Mouse (Mus musculus) embryonic facial prominence, embryonic 11.5 days (tissue): ENCODE data around the gene C77080. TPM values are rescaled to one million over a fixed set of nuclear protein-coding genes. Genes with fewer than 3 reads are reported as not detected.

Experiments
- ATAC-seq: fragments of 200-750 bp; cut with Nextera tagmentation; replicated peaks from 2 replicates; pipeline ENCODE4 v1.8.0; 2017; ENCODE audit warnings: low read depth; ENCODE audit not compliant: insufficient number of reproducible peaks, low FRiP score, low TSS enrichment
- DNase-seq: peaks from one replicate; pipeline ENCODE4 v3.0.0-alpha.2; 2015; ENCODE audit warnings: low spot score
- H3K27ac ChIP-seq: fragments of 300-500 bp; sonication (generic); replicated peaks from 2 replicates; pipeline ENCODE4 v1.5.1; 2014; ENCODE audit warnings: mild to moderate bottlenecking, low read depth, low read length, control low read depth
- H3K27me3 ChIP-seq: fragments of 300-500 bp; sonication (generic); 2 replicates; pipeline ENCODE4 v1.6.1; 2014; ENCODE audit warnings: mild to moderate bottlenecking, low read length, moderate library complexity, mixed read lengths; ENCODE audit not compliant: control insufficient read depth, insufficient read depth
- H3K36me3 ChIP-seq: fragments of 300-500 bp; sonication (generic); replicated peaks from 2 replicates; pipeline ENCODE4 v1.6.1; 2014; ENCODE audit warnings: low read depth, mild to moderate bottlenecking, low read length, moderate library complexity, mixed read lengths; ENCODE audit not compliant: control insufficient read depth, insufficient read depth
- H3K4me1 ChIP-seq: fragments of 300-500 bp; sonication (generic); 2 replicates; pipeline ENCODE4 v1.6.1; 2014; ENCODE audit warnings: low read length, mixed read lengths; ENCODE audit not compliant: control insufficient read depth, insufficient read depth
- H3K4me2 ChIP-seq: fragments of 300-500 bp; sonication (generic); 2 replicates; pipeline ENCODE4 v1.6.1; 2014; ENCODE audit warnings: low read depth, mild to moderate bottlenecking, control low read depth, low read length, moderate library complexity
- H3K4me3 ChIP-seq: fragments of 300-500 bp; sonication (generic); 2 replicates; pipeline ENCODE4 v1.5.1; 2014; ENCODE audit warnings: low read depth, low read length, control low read depth
- H3K9ac ChIP-seq: fragments of 300-500 bp; sonication (generic); replicated peaks from 2 replicates; pipeline ENCODE4 v1.6.1; 2014; ENCODE audit warnings: mild to moderate bottlenecking, control low read depth, low read length
- H3K9me3 ChIP-seq: fragments of 300-500 bp; sonication (generic); replicated peaks from 2 replicates; pipeline ENCODE4 v1.6.1; 2016; ENCODE audit warnings: mild to moderate bottlenecking, low read length, inconsistent platforms, mixed read lengths; ENCODE audit not compliant: control insufficient read depth
- WGBS: fragments of 180-500 bp; shearing (Covaris S2); extraction: QIAGEN DNeasy Blood & Tissue Kit; methylation state at CpG from one replicate; pipeline ENCODE4 v1.1.7; 2014; 5-methylcytosine and 5-hydroxymethylcytosine counted together
- polyA plus RNA-seq: library from polyadenylated mRNA; unstranded; fragments of >200 nt; fragmentation: Nextera tagmentation; extraction: Ambion mirVana; gene quantifications from 2 replicates; pipeline ENCODE4 v1.2.1, GENCODE M21; 2014

The C77080 gene
- polyA plus RNA-seq, 1 experiment from 2014 or later: 2.5 TPM

DNA sequence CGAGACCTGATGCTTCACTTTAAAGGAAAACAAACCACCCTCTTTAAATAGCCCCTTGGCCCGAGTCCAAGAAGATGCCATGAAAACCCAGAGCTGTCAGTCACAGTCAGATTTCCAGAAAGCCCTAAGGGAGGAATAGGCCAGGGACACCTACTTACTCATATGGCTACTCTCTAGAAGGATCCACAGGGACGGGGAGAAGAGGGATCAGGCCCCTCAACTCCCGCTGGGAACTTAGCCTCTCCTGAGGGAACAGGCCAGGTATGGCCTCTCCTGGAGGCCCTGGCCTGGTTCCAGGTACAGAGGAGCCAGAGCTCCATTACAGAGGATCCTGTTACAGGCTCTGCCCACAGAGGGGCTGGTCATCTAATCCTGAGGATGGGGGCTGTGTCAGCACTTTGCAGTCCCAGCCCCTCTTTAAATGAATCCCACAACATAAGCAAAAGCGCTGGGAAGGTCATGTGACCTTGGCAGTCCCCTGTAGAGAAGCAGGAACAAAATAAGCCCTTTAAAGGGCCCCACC lies 34.7 kb downstream of the C77080 start:
- Histone ChIP-seq H3K9ac (no peak overlapping the region; the same call in 1 of the 2 replicates), H3K4me3 (no peak overlapping the region), H3K9me3 (no peaks in the 10 kb centered on the region), H3K4me2 (peak overlapping the region; percentile 34), H3K27ac (no peak overlapping the region), H3K27me3 (peaks cover 6% of the 10 kb centered on the region; the same call in 1 of the 2 replicates), H3K36me3 (no peaks in the 10 kb centered on the region), H3K4me1 (peaks cover 26% of the 10 kb centered on the region)
- 0 out of 2 replicates have a peak, but pooled peaks have one; percentile 29 for ATAC-seq
- 17% methylated on average over 5 of the region's 5 CpGs for WGBS
- peak; percentile 50 for DNase-seq

DNA sequence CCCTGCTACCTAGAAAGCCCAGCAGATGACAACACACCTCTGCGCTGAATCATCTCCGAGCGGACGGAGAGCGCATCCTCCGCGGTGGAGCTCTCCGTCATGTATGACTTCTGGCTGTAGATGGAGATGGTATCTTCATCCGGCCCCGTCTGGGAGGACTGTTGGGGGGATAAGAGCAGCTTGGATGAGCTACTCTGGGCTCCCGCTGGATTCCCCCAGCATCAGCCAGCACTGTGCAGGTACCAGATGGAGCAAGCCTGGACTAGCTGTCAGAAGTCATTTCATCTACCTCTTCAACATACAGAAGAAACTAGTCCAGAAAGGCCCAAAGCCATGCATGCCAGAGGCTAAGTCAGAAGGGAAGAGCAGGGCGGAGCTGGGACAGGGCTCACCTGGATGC lies 35.9 kb downstream of the C77080 start:
- DNase-seq (no peak), ATAC-seq (no peak)
- Histone ChIP-seq H3K9me3 (no peaks in the 10 kb centered on the region), H3K9ac (no peak overlapping the region), H3K27me3 (peaks cover 6% of the 10 kb centered on the region; the same call in 1 of the 2 replicates), H3K4me1 (peaks cover 26% of the 10 kb centered on the region), H3K36me3 (no peaks in the 10 kb centered on the region; the same call in 1 of the 2 replicates), H3K4me3 (no peak overlapping the region), H3K27ac (no peak overlapping the region), H3K4me2 (no peak overlapping the region)
- 95% methylated on average over 12 of the region's 12 CpGs for WGBS

DNA sequence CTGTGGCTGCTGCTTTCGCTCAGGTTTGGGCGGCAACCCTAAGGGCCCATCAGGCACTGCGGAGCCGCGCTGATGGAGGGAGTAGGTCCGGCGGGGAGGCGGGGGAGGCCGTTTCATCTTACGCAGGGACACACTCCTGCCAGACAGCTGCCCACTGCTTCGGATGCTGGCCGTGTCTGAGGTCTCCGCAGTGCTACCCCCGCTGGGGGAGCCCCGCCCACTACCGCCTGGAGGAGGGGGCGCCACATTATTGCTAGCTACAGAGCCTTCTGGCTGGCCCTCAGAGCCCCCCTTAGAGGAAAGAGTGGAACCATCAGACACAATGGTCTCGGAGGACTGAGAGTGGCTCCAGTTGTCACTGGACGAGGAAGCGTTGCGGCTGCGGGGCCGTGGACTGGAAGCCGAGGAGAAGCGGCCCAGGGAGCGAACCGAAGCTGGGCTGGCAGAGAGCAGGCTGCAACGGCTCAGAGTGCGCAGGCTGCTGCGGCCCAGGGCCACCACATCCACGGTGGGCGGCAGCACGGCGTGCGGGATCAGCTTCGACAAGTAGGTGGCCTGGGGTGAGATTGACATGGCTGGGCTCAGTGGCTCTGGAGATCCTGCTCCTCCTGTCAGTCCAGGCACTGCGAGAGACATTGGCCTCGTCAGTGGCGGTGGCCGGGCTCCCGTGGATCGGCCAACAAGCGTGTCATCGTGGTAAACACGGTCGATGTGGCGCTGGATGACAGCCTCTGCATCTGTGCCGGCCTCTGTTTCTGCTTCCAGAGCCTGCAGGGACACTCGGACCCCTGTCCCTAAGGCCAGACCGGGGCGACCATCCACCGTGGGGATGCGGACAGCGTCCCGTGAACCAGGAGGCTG lies 37.6 kb downstream of the C77080 start:
- peak overlapping the region; percentile 61 for H3K4me2 ChIP-seq
- H3K27ac ChIP-seq: no peak overlapping the region
- H3K9ac ChIP-seq: peak overlapping the region; percentile 50
- DNase-seq (peak; percentile 52), ATAC-seq (peak; percentile 61)
- H3K27me3 ChIP-seq: peaks cover 6% of the 10 kb centered on the region; the same call in 1 of the 2 replicates
- peaks cover 26% of the 10 kb centered on the region for H3K4me1 ChIP-seq
- peak overlapping the region; percentile 25 for H3K4me3 ChIP-seq
- 26% methylated on average over 55 of the region's 55 CpGs for WGBS
- H3K9me3 ChIP-seq: no peaks in the 10 kb centered on the region
- no peaks in the 10 kb centered on the region; the same call in 1 of the 2 replicates for H3K36me3 ChIP-seq

DNA sequence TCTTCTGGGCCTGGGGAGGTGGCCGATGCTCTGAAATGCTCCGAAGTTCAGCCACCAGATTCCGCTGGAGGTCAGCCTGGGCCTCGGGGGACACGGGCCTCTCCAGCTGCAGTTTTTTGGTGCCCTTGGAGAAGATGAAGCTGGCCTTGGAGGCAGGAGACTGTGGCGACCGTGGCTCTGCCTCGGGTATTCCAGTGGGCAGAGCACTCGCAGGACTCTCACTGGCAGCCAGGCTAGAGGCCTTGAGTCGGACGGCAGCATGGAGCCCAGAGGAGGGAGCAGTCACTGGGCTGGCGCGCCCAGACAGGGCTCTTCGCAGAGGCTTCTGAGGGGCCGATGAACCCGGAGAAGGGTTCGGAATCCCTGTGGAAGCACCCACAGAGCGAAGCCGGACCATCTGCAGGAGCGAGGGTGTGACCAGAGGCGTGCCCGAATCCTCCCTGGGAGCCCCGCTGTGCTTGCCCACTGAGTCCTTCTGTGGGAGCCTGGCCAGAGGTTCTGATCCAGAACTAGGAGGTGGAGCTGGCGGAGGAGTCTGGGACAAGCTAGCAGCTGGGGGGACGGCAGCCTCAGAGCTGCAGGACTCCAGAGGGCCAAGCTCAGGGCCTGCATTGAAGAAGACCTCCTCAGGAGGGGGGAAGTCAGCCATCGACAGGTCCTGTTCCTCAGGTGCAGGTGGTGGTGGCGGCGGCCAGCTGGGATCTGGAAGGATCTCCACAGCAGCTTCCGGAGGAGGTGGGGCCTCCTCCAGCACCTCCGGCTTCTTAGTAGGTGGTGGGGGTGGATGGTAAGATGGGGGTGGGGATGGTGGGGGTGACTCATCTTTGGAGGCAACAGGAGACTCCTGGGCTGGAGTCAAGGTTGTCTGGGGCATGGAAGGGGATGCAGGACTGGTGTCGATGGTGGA lies 38.9 kb downstream of the C77080 start:
- Histone ChIP-seq H3K4me3 (no peak overlapping the region), H3K36me3 (no peaks in the 10 kb centered on the region; the same call in 1 of the 2 replicates), H3K4me1 (peaks cover 22% of the 10 kb centered on the region), H3K27me3 (peaks cover 6% of the 10 kb centered on the region; the same call in 1 of the 2 replicates), H3K27ac (no peak overlapping the region), H3K9ac (no peak overlapping the region), H3K9me3 (no peaks in the 10 kb centered on the region), H3K4me2 (no peak overlapping the region)
- ATAC-seq (no peak), DNase-seq (no peak)
- 64% methylated on average over 31 of the region's 31 CpGs for WGBS

DNA sequence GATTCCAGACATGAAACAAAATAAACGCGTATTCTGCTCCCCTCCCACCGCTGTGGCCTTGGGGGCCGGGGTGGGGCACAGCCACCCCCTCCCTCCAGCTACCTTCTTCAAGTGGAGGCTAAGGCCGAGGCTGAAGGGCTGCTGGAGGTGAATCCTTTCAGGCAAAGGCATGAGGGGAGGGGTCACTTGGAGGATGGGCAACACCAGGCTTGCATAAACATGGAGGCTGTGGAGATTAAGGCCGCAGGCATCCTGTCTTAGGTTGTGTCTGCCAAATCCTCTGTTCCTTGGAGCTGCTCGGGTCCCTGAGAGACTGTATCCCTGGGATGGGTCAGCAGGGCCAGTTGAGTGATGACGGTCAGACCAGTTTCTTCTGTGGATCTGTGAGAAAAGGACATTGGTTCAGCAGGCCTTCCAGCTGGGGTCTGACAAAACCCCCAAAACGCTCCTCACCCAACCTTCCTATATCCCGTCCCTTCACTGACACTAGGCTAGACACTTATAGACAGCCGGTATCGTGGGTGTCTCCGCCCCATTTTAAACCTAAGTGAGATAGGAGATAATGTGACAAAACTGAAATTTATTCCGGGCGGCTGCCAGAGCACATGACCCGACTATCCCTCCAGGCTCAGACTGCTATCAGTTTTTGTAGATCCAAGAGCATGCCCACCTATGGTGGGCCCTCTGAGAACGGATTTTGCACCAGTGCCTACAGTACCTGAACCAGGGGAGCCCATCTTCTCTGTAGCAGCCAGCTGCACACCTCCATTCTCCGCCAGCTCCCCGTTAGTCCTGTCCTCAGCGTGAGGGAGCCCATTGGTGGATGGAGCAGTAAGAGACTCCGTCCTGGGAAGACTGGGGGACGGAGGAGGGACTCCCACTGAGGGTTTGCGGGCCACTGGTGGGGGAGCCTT lies 39.9 kb downstream of the C77080 start:
- Histone ChIP-seq H3K9me3 (no peaks in the 10 kb centered on the region), H3K27ac (no peak overlapping the region), H3K4me2 (no peak overlapping the region), H3K36me3 (no peaks in the 10 kb centered on the region; the same call in 1 of the 2 replicates), H3K4me3 (no peak overlapping the region), H3K9ac (no peak overlapping the region), H3K4me1 (peaks cover 13% of the 10 kb centered on the region), H3K27me3 (peaks cover 6% of the 10 kb centered on the region; the same call in 1 of the 2 replicates)
- ATAC-seq: no peak
- DNase-seq: no peak
- 77% methylated on average over 23 of the region's 23 CpGs for WGBS

DNA sequence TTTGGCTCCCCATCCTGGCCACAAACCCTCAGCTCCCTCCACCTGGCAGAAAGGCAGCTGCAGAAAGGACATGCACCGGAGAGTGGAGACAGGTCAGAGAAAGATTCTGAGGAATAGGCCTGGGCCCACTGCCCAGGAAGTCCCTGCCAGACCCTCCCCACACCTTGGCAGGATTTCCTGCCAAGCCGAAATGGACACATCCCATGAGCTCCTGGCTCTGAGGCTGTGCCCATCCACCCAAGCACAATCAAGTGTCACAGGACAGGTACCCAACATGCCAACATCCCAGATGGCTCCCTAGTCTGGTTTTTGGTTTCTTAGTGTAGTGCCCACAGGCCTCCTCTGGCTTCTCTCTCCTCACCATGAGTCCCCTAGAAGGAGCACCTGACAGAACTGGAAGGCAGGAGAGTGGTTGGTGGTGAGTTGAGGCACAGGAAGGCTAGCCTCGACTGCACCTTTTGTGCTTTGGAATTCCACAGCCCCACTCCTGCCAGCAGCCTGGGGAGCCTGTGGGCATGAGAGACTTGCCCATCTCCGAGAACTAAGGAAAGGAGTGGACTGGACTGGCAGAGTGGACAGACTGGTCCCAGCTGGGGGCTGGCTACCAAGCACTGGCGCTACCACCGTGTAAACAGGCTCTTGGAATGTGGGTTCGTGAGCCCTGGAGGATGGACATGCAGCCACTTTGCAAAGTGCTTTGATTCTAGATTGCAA lies 40.7 kb downstream of the C77080 start:
- no peak for DNase-seq
- 76% methylated on average over 7 of the region's 7 CpGs for WGBS
- Histone ChIP-seq H3K27me3 (peaks cover 2% of the 10 kb centered on the region; the same call in 1 of the 2 replicates), H3K4me1 (peaks cover 10% of the 10 kb centered on the region), H3K9ac (no peak overlapping the region), H3K9me3 (no peaks in the 10 kb centered on the region), H3K27ac (no peak overlapping the region), H3K4me3 (no peak overlapping the region), H3K4me2 (no peak overlapping the region), H3K36me3 (no peaks in the 10 kb centered on the region; the same call in 1 of the 2 replicates)
- ATAC-seq: no peak
